Mouse (Mus musculus): ENCODE results near the gene Nmnat3. TPM values are rescaled to one million over a fixed set of nuclear protein-coding genes. Genes with fewer than 3 reads are reported as not detected.

The Nmnat3 gene
- total RNA-seq, 1 experiment, result 0.62 TPM

Other genes with a start within 250 kb of the Nmnat3 start
- 7.0 and 11.5 TPM in 2 replicates for gene Rbp1, start 135.5 kb downstream of the Nmnat3 start, total RNA-seq (2012; rRNA removed)
- gene Rbp2, start 198.7 kb downstream of the Nmnat3 start, total RNA-seq (2012; rRNA removed), result not detected in 2 replicates